Mouse (Mus musculus): ENCODE results near the gene Cdc14b. TPM values are rescaled to one million over a fixed set of nuclear protein-coding genes. Genes with fewer than 3 reads are reported as not detected.

The Cdc14b gene
- total RNA-seq, 4 experiments from 2014 or later: 10.9 to 15.5 (median 13.2) TPM

DNA sequence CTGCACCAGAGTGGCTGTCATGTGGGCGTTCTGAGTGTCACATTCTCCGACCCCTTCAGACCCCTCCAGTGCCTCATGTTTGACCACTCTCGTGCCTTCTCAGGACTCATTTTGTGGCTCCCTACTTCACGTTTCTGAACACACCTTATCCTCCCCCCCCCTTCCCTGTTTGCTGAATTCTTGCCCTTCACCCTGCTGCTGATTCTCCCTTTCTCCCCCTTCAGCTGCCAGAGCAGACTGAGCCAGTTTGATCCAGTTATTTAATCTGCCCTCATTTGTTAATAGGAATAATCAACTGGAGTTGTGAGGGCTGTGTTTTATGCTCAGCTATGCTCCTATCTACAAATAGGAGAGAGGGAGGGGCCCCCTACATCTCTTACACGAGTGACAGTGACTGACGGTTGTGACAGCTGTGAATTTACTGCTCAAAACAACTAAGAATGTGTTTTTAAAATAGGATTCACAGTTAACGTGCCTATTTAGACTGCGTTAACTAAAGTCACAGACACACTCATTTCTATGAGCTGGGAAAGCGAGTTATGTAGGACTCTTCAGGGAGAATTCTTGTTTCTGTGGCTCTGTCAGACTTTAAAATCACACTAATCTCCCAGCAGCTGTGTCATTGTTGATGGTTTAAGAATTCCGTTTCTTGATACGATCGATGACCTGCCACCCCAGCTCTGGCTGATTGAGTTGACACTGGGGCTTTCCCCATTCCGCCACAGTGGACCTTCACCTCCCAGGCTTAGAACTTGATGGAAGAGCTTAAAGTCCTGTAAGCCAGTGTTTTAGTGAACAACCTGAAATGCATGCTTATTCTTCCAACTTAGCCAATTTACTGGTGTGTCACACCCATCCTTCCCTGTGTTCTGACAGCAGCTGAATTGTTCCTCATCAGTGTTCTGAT is 96.1 kb downstream of the Cdc14b start:
- DNase-seq (ENCODE audit: low spot score in 2 of 2): no peak

- DNase-seq (ENCODE audit: low spot score in 2 of 2): no peak
Observed at GRCm38 (mm10) chr13:64178000-64178399, 97.1 kb downstream of the Cdc14b start.

GRCm38 (mm10) chr13:64169746-64170145 is 105.3 kb downstream of the Cdc14b start:
- no peak for DNase-seq (ENCODE audit: low spot score in 2 of 2)

- DNase-seq (ENCODE audit: low spot score in 2 of 2): no peak
Observed at GRCm38 (mm10) chr13:64163147-64163715, 111.9 kb downstream of the Cdc14b start.

GRCm38 (mm10) chr13:64162626-64163025 is 112.5 kb downstream of the Cdc14b start:
- DNase-seq (ENCODE audit: low spot score in 2 of 2): peak in 1 of 2 experiments; percentile 20

DNA sequence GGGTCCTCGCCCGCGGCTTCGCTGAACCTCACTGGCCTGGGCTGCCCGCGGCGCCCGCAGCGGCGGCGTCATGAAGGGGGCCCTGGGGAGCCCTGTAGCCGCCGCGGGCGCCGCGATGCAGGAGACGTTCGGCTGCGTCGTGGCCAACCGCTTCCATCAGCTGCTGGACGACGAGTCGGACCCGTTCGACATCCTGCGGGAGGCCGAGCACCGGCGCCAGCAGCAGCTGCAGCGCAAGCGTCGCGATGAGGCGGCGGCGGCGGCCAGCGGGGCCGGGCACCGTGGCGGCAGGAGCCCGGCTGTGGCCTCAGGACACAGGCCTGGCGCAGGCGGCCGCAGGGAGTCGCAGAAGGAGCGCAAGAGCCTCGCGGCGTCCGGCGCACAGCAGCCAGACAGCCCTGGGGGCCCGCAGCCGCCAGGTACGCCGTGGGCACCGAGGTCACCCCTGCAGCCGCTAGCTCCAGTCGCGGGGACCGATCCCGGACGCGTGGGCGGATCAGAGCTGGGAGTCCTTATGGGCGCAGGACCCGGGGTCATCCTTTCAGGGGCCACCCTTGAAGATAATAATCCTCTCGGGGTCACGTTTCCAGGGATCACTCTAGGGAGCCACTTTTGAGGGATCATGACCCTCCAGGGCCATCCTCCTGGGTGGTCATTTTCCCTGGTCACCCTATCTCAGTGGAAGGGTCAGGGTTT is 113.0 kb downstream of the Cdc14b start:
- peak in 1 of 2 experiments; percentile 19 for DNase-seq (ENCODE audit: low spot score in 2 of 2)

DNA sequence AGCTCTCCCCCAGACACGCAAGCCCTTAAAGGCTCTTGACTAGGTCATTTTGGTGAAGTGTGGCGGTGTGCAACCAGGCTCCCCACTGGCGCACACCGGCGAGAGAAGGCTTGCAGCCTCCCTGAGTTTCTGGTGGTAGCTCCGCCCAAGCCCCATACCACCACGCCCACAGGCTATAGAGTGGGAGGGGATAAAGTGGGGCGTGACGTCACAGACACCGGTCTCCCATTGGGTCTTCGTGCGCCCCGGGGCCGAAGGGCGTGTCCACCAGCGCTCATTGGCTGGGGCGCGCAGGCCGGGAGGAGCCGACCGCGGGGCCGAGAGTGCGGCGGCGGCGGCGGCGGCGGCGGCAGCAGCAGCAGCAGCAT is 113.6 kb downstream of the Cdc14b start, which contains the start of gene Habp4:
Gene Habp4 (plus strand): TSS at position 277 of the 368 bp plus-strand sequence.
- peak; percentile 98 for DNase-seq (ENCODE audit: low spot score in 2 of 2)

GRCm38 (mm10) chr13:64156966-64157365 is 118.1 kb downstream of the Cdc14b start:
- no peak for DNase-seq (ENCODE audit: low spot score in 2 of 2)

- no peak for DNase-seq (ENCODE audit: low spot score in 2 of 2)
Observed at GRCm38 (mm10) chr13:64155171-64155571, 119.9 kb downstream of the Cdc14b start.

GRCm38 (mm10) chr13:64154651-64155050 is 120.4 kb downstream of the Cdc14b start:
- no peak for DNase-seq (ENCODE audit: low spot score in 2 of 2)

DNA sequence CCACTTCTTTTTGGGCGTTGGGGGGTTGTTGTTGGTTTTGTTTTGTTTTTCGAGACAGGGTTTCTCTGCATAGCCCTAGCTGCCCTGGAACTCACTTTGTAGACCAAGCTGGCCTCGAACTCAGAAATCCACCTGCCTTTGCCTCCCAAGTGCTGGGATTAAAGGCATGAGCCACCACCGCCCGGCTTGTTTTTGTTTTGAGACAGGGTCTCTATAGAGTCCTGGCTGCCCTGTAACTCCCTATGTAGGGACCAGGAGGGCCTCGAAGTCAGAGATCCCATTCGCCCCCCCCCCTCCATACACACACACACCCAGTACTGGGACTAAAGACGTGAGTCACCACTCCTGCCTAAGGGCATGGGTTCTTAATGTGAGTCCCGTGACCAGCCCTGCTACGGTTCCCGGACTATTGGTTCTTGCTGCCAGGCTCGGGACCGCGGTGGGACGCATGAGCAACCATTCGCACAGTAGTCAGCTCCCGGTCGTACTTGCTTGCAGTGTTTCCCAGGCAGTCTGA is 121.3 kb downstream of the Cdc14b start:
- DNase-seq (ENCODE audit: low spot score in 2 of 2): no peak

DNA sequence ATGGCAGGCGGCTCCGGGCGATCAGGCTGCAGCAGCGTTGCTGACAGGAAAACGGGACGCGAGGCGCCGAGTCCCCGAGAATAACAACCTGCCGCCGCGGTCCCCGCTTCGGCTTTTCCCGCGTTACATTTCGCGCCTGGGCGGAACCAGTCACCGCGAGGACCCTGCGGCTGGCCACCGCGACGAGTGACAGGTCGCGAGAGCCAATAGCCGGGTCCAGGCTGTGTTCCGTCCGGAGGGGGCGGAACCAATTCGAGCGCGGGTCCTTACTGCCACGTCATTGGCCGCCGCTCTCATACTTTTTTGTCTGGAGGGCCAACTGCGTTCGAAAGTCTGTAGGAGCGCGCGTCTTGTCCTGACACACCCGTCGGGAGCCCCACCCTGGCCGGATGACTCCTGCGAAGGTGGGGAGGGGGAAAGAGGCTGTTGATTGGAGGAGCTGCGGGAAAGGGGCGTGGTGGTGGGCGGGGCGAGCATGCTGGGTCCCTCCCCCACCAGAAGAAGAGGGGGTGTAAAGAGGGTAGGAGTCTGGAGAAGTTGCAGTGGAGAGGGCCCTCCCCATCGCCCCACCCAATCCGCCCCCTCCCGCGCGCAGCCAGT is 121.9 kb downstream of the Cdc14b start, which contains the start of gene Zfp367:
Gene Zfp367 (minus strand): TSS at position 120 of the 600 bp plus-strand sequence.
- peak; percentile 94 to 97 for DNase-seq (ENCODE audit: low spot score in 2 of 2)

DNA sequence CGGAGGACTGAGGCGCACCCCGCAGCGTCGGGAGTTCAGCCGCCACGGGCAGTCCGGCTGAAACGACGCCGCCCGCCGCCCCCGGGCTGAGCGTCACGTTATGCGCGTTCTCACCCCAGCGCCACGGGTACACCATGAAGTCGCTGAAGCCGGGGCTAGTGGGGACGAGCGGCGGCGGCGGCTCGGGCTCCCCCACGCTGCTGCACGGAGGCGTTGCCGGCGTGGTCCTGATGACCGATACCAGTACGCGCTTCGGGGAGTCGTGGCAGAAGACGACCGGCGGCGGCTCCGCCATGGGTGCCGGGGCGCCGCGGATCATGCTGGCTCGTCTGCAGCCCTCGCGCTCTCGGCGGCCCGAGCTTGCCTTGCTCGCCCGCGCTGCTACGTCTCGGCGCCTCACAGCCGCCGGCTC is 122.4 kb downstream of the Cdc14b start:
- DNase-seq (ENCODE audit: low spot score in 2 of 2): peak in 1 of 2 experiments; percentile 14

DNA sequence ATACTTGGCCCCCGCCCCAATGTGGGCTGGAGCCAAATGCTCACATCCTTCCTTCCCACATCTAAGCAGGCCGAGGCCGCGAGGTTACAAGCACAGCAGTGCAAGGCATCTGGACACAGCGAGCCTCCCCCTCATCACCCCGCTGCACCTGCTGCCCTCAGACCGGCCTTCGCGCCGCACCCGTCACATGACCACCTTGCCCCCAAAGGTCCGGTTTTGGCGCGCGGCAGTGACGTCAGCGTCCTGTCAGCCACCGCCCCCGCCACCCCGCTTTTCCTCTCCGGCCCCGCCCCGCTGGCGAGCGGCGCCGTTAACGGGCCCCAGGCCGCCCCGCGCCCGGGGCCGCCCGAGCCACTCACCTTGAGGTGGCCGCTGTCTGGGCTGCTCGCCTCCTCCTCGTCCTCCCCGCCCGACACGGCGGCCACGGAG is 122.8 kb downstream of the Cdc14b start:
- DNase-seq (ENCODE audit: low spot score in 2 of 2): peak; percentile 59 to 60

DNA sequence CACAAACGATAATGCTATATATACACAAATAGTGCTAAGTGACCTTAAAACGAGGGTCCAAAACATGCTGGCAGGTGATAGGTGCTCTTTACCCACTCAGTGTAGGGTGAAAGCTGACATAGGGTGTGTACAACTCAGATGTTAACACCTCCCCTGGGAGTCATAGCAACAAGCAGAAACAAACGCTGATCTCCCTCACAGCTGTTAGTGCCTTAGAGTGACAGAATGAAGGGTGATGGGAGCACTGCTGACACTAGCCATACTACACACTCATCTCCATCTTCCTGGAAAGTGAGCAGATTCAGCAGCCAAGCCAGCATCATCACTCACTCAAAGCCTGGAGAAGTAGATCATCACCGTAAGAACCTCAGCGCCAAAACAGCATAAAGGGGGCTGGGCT is 125.0 kb downstream of the Cdc14b start:
- no peak for DNase-seq (ENCODE audit: low spot score in 2 of 2)

Other genes with a start within 250 kb of the Cdc14b start
- not detected for gene Hsd17b3, start 186.1 kb downstream of the Cdc14b start, total RNA-seq (2022)
- 1 to 10 TPM in 3 of 4 experiments, under 1 TPM in 1; 0.52 to 2.0 (median 1.2) TPM for gene Slc35d2, start 145.9 kb downstream of the Cdc14b start, total RNA-seq (2022)
- gene Zfp367, start 122.1 kb downstream of the Cdc14b start, total RNA-seq (2022): 10 to 100 TPM; 13.6 to 22.2 (median 15.2) TPM
- 100 to 1,000 TPM; 139 to 153 (median 147) TPM for gene Habp4, start 113.5 kb downstream of the Cdc14b start, total RNA-seq (2022)
- gene Aaed1, start 37.4 kb upstream of the Cdc14b start, total RNA-seq (2022): 10 to 100 TPM; 17.0 to 25.9 (median 18.8) TPM
- gene Ctsl, start 95.6 kb upstream of the Cdc14b start, total RNA-seq (2022): 100 to 1,000 TPM; 110 to 244 (median 174) TPM
- gene Cdk20, start 157.0 kb upstream of the Cdc14b start, total RNA-seq (2022): 10 to 100 TPM; 10.7 to 13.9 (median 11.2) TPM
- gene Fam240b, start 222.5 kb upstream of the Cdc14b start, total RNA-seq (2022): not detected